Mouse (Mus musculus) limb, embryonic 11.5 days (tissue): ENCODE data around the gene BC005624. TPM values are rescaled to one million over a fixed set of nuclear protein-coding genes. Genes with fewer than 3 reads are reported as not detected.

Experiments used
- ATAC-seq: fragments of 200-750 bp; cut with Nextera tagmentation; 2 replicates; pipeline ENCODE4 v1.8.0; 2017; ENCODE audit warnings: low read depth; ENCODE audit not compliant: insufficient number of reproducible peaks, low FRiP score, low TSS enrichment
- DNase-seq: peaks from one replicate; pipeline ENCODE4 v3.0.0-alpha.2; 2015; ENCODE audit warnings: low spot score
- H3K27ac ChIP-seq: fragments of 300-500 bp; sonication (generic); replicated peaks from 2 replicates; pipeline ENCODE4 v1.5.1; 2014; ENCODE audit warnings: low read depth, mild to moderate bottlenecking, low read length
- H3K27me3 ChIP-seq: fragments of 300-500 bp; sonication (generic); 2 replicates; pipeline ENCODE4 v1.6.1; 2014; ENCODE audit warnings: mild to moderate bottlenecking, low read length, mixed read lengths; ENCODE audit not compliant: control insufficient read depth, insufficient read depth
- H3K36me3 ChIP-seq: fragments of 300-500 bp; sonication (generic); 2 replicates; pipeline ENCODE4 v1.6.1; 2014; ENCODE audit warnings: mild to moderate bottlenecking, low read length, moderate library complexity, mixed read lengths; ENCODE audit not compliant: control insufficient read depth, insufficient read depth
- H3K4me1 ChIP-seq: fragments of 300-500 bp; sonication (generic); 2 replicates; pipeline ENCODE4 v1.6.1; 2014; ENCODE audit warnings: low read length, mixed read lengths; ENCODE audit not compliant: control insufficient read depth, insufficient read depth
- H3K4me2 ChIP-seq: fragments of 300-500 bp; sonication (generic); 2 replicates; pipeline ENCODE4 v1.6.1; 2014; ENCODE audit warnings: low read depth, mild to moderate bottlenecking, moderate library complexity; ENCODE audit not compliant: severe bottlenecking
- H3K4me3 ChIP-seq: fragments of 300-500 bp; sonication (generic); 2 replicates; pipeline ENCODE4 v1.5.1; 2014; ENCODE audit warnings: low read depth, low read length
- H3K9ac ChIP-seq: fragments of 300-500 bp; sonication (generic); 2 replicates; pipeline ENCODE4 v1.6.1; 2014; ENCODE audit warnings: mild to moderate bottlenecking, low read length
- H3K9me3 ChIP-seq: fragments of 300-500 bp; sonication (generic); 2 replicates; pipeline ENCODE4 v1.6.1; 2016; ENCODE audit warnings: low read length; ENCODE audit not compliant: control insufficient read depth
- WGBS: fragments of 180-500 bp; shearing (Covaris S2); extraction: QIAGEN DNeasy Blood & Tissue Kit; methylation state at CpG from one replicate; pipeline ENCODE4 v1.1.7; 2014; 5-methylcytosine and 5-hydroxymethylcytosine counted together
- polyA plus RNA-seq: library from polyadenylated mRNA; unstranded; fragments of >200 nt; fragmentation: Nextera tagmentation; extraction: Ambion mirVana; gene quantifications from 2 replicates; pipeline ENCODE4 v1.2.1, GENCODE M21; 2014

BC005624 gene
- polyA plus RNA-seq, 1 experiment from 2014 or later: 47.7 TPM

DNA sequence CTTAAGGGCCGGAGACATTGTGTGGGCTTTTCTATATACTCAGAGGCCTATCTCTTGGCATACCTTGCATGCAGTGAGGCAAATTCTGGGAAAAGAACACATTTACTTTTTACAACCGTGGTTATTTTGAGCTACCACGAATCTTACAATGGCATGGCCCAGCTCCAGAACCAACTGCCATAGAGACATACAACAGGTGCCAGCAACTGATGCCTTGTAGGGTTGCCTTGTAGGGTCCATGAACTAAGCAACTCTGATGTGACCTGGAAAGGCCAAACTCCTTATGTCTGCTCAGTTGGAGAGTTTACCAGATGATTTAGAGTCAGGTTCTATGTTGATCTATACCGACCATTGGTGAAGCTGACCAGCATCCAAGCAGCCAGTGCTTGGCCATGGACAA is 12.9 kb upstream of the BC005624 start:
- Histone ChIP-seq H3K4me2 (no peak overlapping the region), H3K27me3 (no peaks in the 10 kb centered on the region), H3K4me3 (no peak overlapping the region), H3K4me1 (no peaks in the 10 kb centered on the region), H3K36me3 (no peaks in the 10 kb centered on the region), H3K27ac (no peak overlapping the region), H3K9me3 (no peaks in the 10 kb centered on the region), H3K9ac (no peak overlapping the region)
- 92% methylated on average over 4 of the region's 4 CpGs for WGBS
- ATAC-seq (no peak), DNase-seq (no peak)

DNA sequence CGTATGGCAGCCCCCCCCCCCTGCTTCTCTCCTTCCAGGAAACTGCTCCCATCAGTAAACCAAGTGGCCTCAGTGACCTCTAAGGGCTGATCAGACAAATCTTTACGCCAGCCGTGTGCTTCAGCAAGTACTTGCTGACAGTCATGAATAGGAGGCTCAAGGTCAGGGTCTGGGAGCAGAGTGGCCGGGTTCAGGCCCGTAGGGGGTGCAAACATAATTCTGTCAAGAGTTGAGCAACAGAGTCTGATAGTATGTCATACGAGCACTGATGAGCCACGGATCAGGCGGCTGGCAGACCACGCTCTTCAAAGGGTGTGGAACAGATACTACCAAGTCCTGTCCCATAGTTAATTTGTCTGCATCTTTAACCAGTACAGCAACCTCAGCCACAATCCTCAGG is 8.2 kb upstream of the BC005624 start:
- no peak overlapping the region for H3K9ac ChIP-seq
- 90% methylated on average over 9 of the region's 9 CpGs for WGBS
- no peak for DNase-seq
- ATAC-seq: no peak
- H3K4me2 ChIP-seq: no peak overlapping the region
- H3K27ac ChIP-seq: no peak overlapping the region
- H3K36me3 ChIP-seq: no peaks in the 10 kb centered on the region
- H3K9me3 ChIP-seq: no peaks in the 10 kb centered on the region
- H3K4me3 ChIP-seq: no peak overlapping the region
- H3K27me3 ChIP-seq: no peaks in the 10 kb centered on the region
- no peaks in the 10 kb centered on the region for H3K4me1 ChIP-seq

DNA sequence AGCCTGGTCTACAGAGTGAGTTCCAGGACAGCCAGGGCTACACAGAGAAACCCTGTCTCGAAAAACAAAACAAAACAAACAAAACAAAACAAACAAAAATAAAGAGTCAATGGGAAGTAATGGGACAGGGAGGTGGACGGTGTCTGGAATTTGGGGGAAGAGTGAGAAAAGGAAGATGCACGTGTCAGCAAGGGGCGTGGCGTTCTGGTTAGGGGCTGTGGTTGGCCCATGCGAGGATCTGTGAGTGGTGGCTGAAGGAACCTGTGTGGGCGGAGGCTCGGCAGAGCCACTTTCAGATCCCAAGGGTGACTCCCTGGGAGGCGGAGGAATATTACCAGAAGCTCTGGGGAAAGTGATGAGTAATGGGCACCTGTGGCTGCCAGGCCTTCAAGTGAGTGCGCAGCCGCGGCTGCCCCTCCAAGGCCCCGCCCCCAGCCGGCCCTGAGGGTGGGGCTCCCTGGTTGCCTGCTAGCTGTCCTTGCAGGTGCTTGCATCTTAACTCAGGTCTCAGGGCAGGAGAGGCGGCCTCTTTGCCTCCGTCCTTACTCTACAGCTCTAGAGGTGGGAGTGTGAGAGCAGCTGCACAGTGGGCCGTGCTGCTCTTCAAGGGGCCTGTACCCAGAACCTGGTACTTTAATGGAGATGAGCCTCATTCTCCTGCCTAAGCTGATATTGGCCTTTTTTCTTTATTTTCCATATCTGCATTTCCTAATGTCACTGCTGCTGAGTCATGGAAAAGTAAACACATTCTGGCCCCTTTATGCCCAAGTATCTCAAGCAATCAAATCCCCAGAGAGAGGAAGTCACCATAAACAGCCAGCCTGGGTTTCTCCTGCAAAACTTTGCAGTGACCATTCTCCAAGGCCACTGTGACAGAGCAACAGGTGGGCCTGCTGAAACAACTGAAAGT is 3.4 kb upstream of the BC005624 start:
- Histone ChIP-seq H3K27ac (no peak overlapping the region), H3K4me2 (no peak overlapping the region), H3K9ac (no peak overlapping the region), H3K9me3 (no peaks in the 10 kb centered on the region), H3K27me3 (no peaks in the 10 kb centered on the region), H3K36me3 (no peaks in the 10 kb centered on the region), H3K4me1 (peaks cover 4% of the 10 kb centered on the region), H3K4me3 (no peak overlapping the region)
- ATAC-seq (no peak), DNase-seq (peak; percentile 39)
- WGBS: 21% methylated on average over 17 of the region's 17 CpGs

DNA sequence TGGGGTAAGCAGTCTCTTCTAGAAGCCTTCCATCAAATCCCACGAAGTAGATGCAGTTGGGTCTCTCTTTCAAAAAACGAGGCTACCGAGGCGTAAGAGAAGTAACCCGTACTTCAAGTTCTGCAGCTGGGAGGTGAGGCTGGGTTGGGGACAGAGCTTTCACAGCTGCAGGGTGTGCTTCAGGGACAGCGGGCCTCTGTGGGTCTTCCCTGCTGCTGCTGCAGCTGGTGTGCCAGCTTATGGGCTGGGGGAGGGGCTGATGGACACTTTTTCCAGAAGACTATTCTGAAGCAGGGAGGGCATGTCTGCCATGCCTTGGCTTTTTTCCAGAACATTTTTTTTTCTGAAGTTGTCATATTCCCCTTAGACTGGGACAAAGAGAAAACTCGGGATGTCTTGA is 1.0 kb upstream of the BC005624 start:
- H3K27ac ChIP-seq: no peak overlapping the region
- H3K4me3 ChIP-seq: peak overlapping the region; percentile 85; the same call in 1 of the 2 replicates
- H3K4me1 ChIP-seq: peaks cover 4% of the 10 kb centered on the region
- H3K4me2 ChIP-seq: peak overlapping the region; percentile 70; the same call in 1 of the 2 replicates
- no peak overlapping the region for H3K9ac ChIP-seq
- no peaks in the 10 kb centered on the region; the same call in 1 of the 2 replicates for H3K36me3 ChIP-seq
- no peak for DNase-seq
- WGBS: 47% methylated on average over 7 of the region's 7 CpGs
- ATAC-seq: no peak
- H3K9me3 ChIP-seq: no peaks in the 10 kb centered on the region
- no peaks in the 10 kb centered on the region for H3K27me3 ChIP-seq

DNA sequence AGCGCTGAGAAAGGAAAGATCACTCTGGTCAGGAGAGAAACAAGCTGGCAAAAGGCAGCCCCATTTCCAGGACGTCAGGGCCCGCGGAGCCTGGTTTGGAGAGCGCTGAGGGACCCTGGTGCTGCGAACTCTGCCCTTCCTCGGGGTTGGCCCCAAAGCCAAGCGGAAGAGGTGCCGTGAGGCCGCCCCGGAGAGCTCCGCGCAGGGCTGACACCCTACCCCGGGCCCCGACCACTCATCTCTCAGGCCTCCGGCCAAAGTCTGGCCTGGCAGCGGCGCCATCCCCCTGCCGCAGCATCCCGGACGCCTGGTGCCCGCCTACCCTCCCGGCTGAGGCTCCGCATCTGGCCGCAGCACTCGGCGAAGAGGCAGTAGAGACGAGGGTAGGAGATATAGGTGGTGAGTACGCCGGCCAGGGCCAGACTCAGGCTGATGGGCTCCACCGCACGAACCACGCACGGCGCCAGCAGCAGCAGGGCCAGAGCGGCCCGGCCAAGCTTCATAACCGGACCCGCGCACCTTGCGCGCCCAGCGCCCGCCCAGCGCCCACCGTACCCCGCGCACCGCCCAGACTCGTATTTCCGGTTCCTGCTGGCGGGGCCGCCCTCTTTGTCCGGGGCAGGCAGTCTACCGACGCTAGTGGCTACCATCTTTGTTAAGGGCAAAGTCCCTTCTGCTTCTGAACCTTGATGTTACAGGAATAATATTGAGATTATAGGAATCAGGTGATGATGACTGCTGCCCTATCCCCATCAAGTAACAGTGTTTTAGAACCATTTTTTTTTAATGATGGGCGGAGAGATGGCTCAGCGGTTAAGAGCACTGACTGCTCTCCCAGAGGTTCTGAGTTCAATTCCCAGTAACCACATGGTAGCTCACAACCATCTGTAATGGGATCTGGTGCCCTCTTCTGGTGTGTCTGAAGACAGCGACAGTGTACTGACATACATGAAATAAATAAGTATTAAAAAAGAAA is 14.4 kb downstream of the BC005624 start, which contains the start of gene Tor1a:
Gene Tor1a (minus strand): TSS at position 582 of the 976 bp plus-strand sequence.
- Histone ChIP-seq H3K27me3 (no peaks in the 10 kb centered on the region), H3K9ac (peak within 1 kb of the TSS; percentile 89), H3K9me3 (no peaks in the 10 kb centered on the region), H3K27ac (no peak within 1 kb of the TSS; the same call in 1 of the 2 replicates), H3K4me2 (peak within 1 kb of the TSS; percentile 89), H3K4me3 (peak within 1 kb of the TSS; percentile 98), H3K36me3 (peaks cover 15% of the 10 kb centered on the region), H3K4me1 (peaks cover 8% of the 10 kb centered on the region)
- ATAC-seq (peak; percentile 88), DNase-seq (peak; percentile 92)
- 2% methylated on average over 59 of the region's 59 CpGs for WGBS

DNA sequence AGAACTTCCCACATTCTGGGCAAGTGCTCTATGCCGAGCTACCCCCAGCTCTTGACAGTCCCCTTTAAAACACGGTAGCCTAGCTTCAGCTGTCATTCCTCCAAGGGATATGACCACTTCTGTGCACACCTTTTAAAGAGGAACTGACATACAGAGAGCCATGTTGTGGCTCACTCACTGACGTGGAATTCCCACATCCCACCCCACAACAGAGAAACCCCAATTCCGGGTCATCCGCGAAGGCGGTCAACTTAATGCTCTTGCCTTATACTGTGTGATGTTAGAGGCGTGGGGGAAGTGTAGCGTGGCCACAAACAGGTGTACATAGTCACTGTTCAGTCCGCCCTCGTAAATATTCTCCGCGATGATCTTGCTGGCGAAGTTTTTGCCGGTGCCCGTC is 15.2 kb downstream of the BC005624 start:
- 27% methylated on average over 16 of the region's 16 CpGs for WGBS
- DNase-seq (no peak), ATAC-seq (no peak)
- no peaks in the 10 kb centered on the region for H3K27me3 ChIP-seq
- H3K4me1 ChIP-seq: peaks cover 8% of the 10 kb centered on the region
- no peak overlapping the region for H3K27ac ChIP-seq
- peak overlapping the region; percentile 89 for H3K9ac ChIP-seq
- peaks cover 15% of the 10 kb centered on the region for H3K36me3 ChIP-seq
- H3K9me3 ChIP-seq: no peaks in the 10 kb centered on the region
- peak overlapping the region; percentile 89 for H3K4me2 ChIP-seq
- H3K4me3 ChIP-seq: peak overlapping the region; percentile 98

DNA sequence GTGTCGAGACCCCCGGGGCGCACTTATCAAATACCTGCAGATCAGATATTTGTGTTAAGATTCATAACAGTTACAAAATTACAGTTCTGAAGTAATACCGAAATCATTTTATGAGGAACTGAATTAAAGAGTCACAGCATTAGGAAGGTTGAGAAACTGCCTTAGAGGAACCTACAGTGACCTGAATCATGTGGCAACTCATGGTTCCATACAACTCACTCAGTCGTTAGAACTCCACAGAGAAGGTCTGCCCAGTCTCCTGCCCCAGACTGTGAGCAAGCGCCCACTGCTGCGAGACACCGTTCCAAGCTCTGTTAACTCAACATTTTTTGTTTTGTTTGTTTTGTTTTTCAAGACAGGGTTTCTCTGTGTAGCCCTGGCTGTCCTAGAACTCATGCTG is 16.4 kb downstream of the BC005624 start:
- H3K4me2 ChIP-seq: no peak overlapping the region
- H3K9me3 ChIP-seq: no peaks in the 10 kb centered on the region
- H3K36me3 ChIP-seq: peaks cover 26% of the 10 kb centered on the region
- H3K27ac ChIP-seq: no peak overlapping the region
- no peak for DNase-seq
- ATAC-seq: no peak
- WGBS: 96% methylated on average over 8 of the region's 8 CpGs
- no peaks in the 10 kb centered on the region for H3K27me3 ChIP-seq
- H3K4me1 ChIP-seq: peaks cover 8% of the 10 kb centered on the region
- no peak overlapping the region for H3K4me3 ChIP-seq
- no peak overlapping the region for H3K9ac ChIP-seq

DNA sequence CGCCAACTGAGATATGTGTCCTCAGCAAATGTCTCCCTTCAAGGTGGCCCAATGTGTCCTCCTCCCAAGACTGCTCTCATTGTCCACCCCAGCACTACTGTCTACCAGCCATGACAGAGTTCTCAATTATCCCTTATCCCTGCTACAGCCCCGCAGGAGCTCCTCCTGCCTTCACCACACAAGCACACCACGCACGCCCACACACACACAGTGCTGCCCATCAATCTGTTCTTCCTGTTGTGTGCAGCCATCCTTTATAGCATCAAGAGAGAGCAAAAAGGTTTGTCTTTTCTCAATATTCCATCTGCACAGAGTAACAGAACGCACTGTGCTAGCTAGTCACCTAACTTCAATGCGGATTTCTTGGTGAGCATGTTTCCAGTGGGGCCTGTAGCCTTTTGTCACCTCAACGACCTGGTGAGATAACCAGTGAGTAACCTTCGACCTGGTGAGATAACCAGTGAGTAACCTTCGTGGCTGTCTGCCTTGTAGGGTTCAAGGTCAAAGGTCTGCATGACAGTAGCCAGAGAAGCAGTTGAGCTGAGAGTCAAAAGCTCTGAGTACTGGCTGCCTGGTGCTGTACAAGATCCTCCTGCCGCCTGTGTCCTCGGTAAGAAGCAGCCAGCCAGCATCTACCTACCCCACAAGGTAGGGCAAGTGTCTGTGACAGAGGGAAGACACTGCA is 19.3 kb downstream of the BC005624 start:
- Histone ChIP-seq H3K27me3 (no peaks in the 10 kb centered on the region), H3K9me3 (no peaks in the 10 kb centered on the region), H3K4me1 (peaks cover 8% of the 10 kb centered on the region), H3K27ac (no peak overlapping the region), H3K4me3 (no peak overlapping the region), H3K36me3 (peaks cover 39% of the 10 kb centered on the region), H3K4me2 (no peak overlapping the region), H3K9ac (no peak overlapping the region)
- ATAC-seq: no peak
- no peak for DNase-seq
- 89% methylated on average over 11 of the region's 11 CpGs for WGBS
